Mouse (Mus musculus): ENCODE measurements around the gene Gatc. TPM values are rescaled to one million over a fixed set of nuclear protein-coding genes. Genes with fewer than 3 reads are reported as not detected.

Gene Gatc
- total and polyA plus RNA-seq, 3 experiments, result 6.2 to 34.0 (median 14.4) TPM

DNA sequence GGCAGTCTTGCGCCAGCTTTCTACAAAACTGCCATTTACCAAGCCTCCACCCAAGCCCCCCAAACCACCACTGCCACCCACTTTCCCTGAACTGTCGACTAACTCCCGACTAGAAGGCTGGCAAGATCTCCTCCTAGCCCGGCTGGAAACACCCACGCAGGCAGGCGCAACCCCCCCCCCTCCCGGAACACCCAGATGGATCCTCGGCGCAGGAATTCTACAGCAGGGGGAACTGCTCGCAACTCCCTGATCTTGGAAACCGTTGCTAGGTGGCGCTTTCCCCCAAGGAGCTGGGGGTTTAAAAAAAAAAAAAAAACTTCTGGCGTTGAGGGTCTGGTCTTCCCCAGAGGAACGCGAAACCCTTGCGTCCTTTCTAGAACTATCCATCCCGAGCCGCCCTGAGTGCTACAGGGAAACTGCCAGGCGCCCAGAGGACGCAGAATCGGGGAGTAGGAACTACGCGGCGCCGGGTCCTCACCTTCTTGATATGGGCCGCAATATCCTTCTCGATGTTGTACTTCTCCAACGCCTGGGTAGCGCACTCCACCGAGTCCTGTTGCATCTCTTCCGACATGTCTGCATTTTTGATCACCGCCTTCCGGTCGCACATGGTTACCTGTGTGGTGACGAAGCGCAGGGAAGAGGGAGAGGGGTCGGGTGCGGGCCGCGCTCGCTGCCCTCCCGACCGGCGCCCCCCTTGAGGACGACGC lies 40.8 kb downstream of the Gatc start:
- Histone ChIP-seq H3K36me3 (replicated peaks in 1 of 2; ENCODE audit: control insufficient read depth in 1 of 2, insufficient read depth in 1 of 2, low read length in 1 of 2) (peaks cover 22 to 43% of the 10 kb centered on the region in 2 experiments), H3K27ac (ENCODE audit: insufficient read depth, low read depth) (peak overlapping the region; percentile 62; the same call in 1 of the 2 replicates), H3K79me2 (replicated peaks; ENCODE audit: control insufficient read depth, extremely low read depth, insufficient read depth, poor library complexity, severe bottlenecking) (peaks cover 18% of the 10 kb centered on the region), H3K9ac (ENCODE audit: insufficient read depth, low read depth) (peak overlapping the region; percentile 41), H3K4me2 (ENCODE audit: insufficient read depth, low read depth, poor library complexity, severe bottlenecking) (peak overlapping the region; percentile 61; the same call in 1 of the 2 replicates), H3K4me1 (ENCODE audit: control insufficient read depth in 1 of 2, insufficient read depth in 2 of 2) (peaks cover 0 to 22% of the 10 kb centered on the region in 2 experiments; a peak in 3 of 4 replicates), H3K27me3 (replicated peaks) (no peaks in the 10 kb centered on the region), H3K4me3 (replicated peaks in 1 of 3; ENCODE audit: low read depth in 2 of 3, low read length in 2 of 3, poor library complexity in 1 of 3) (peak overlapping the region; percentile 67 to 86 (median 76)), H3K9me3 (replicated peaks; ENCODE audit: low read length) (peaks cover 3% of the 10 kb centered on the region)
- dilution Hi-C loops (cut with MboI; ENCODE audit: extremely low pct_ligation_motif_present, extremely low pct_unique_long_range_greater_than_20kb, low sequenced_read_pairs) (no loop called here), in situ Hi-C loops (cut with MboI; ENCODE audit: low pct_ligation_motif_present, low pct_unique_long_range_greater_than_20kb, low sequenced_read_pairs) (loop anchor here (5.0 kb wide), 1 partner anchor 42 kb away; the partner anchor contains the start of genes Gatc and Triap1)
- TF ChIP-seq JUN (IDR thresholded peaks at IDR 0.05; ENCODE audit: insufficient read depth, low read depth, low read length) (no peak), E2F4 (IDR thresholded peaks at IDR 0.05; ENCODE audit: insufficient replicate concordance, low read depth, low read length) (no peak), SIN3A (IDR thresholded peaks at IDR 0.05; ENCODE audit: low read length) (peak; percentile 77), ELF1 (IDR thresholded peaks at IDR 0.05; ENCODE audit: low read depth, low read length) (peak; percentile 17; the same call in 1 of the 2 replicates), MAX (IDR thresholded peaks at IDR 0.05; ENCODE audit: low read length) (0 out of 2 replicates have a peak, but pooled peaks have one; percentile 37), PAX5 (IDR thresholded peaks at IDR 0.05; ENCODE audit: low read length) (no peak), CTCF (conservative IDR thresholded peaks at IDR 0.05 in 1 of 2, IDR thresholded peaks at IDR 0.05 in 1 of 2; ENCODE audit: low read depth in 2 of 2, low read length in 2 of 2) (peak in 1 of 2 experiments; percentile 52; a peak in 2 of 4 replicates), MXI1 (IDR thresholded peaks at IDR 0.05; ENCODE audit: low read depth, low read length) (no peak), IRF4 (IDR thresholded peaks at IDR 0.05; ENCODE audit: low read depth, low read length) (0 out of 2 replicates have a peak, but pooled peaks have one; percentile 10), CHD1 (IDR thresholded peaks at IDR 0.05; ENCODE audit: low read depth, low read length) (0 out of 2 replicates have a peak, but pooled peaks have one; percentile 59), MYC (IDR thresholded peaks at IDR 0.05; ENCODE audit: low read depth, low read length) (0 out of 2 replicates have a peak, but pooled peaks have one; percentile 21), JUND (conservative IDR thresholded peaks at IDR 0.05; ENCODE audit: low read depth, low read length) (no peak), MEF2A (IDR thresholded peaks at IDR 0.05; ENCODE audit: borderline replicate concordance, low read depth, low read length) (0 out of 2 replicates have a peak, but pooled peaks have one; percentile 10), ZMIZ1 (IDR thresholded peaks at IDR 0.05; ENCODE audit: low read depth, low read length) (no peak), NRF1 (IDR thresholded peaks at IDR 0.05; ENCODE audit: low read depth, low read length) (no peak), RAD21 (IDR thresholded peaks at IDR 0.05; ENCODE audit: low read depth, low read length) (peak; percentile 34), USF1 (IDR thresholded peaks at IDR 0.05; ENCODE audit: low read depth, low read length) (no peak), GABPA (IDR thresholded peaks at IDR 0.05; ENCODE audit: insufficient replicate concordance, low read depth, low read length) (no peak), POLR2AphosphoS2 (IDR thresholded peaks at IDR 0.05; ENCODE audit: low read depth, low read length) (no peak; the same call in 1 of the 2 replicates), HCFC1 (IDR thresholded peaks at IDR 0.05; ENCODE audit: low read depth, low read length) (0 out of 2 replicates have a peak, but pooled peaks have one; percentile 11), EP300 (IDR thresholded peaks at IDR 0.05; ENCODE audit: low read length) (no peak), ZNF384 (IDR thresholded peaks at IDR 0.05; ENCODE audit: low read depth, low read length) (peak; percentile 96), UBTF (IDR thresholded peaks at IDR 0.05; ENCODE audit: low read depth, low read length) (peak; percentile 2; the same call in 1 of the 2 replicates), SMC3 (IDR thresholded peaks at IDR 0.05; ENCODE audit: low read depth, low read length) (peak; percentile 13; the same call in 1 of the 2 replicates), TBP (conservative IDR thresholded peaks at IDR 0.05; ENCODE audit: low read depth, low read length) (no peak), ZKSCAN1 (IDR thresholded peaks at IDR 0.05; ENCODE audit: borderline replicate concordance, low read depth, low read length) (no peak), ETS1 (conservative IDR thresholded peaks at IDR 0.05; ENCODE audit: low read depth, low read length) (no peak), MAZ (IDR thresholded peaks at IDR 0.05; ENCODE audit: low read depth, low read length) (peak; percentile 58; the same call in 1 of the 2 replicates), BHLHE40 (IDR thresholded peaks at IDR 0.05; ENCODE audit: low read depth, low read length) (no peak), KAT2A (IDR thresholded peaks at IDR 0.05; ENCODE audit: insufficient replicate concordance, low read length) (no peak), RCOR1 (conservative IDR thresholded peaks at IDR 0.05; ENCODE audit: low read depth, low read length) (0 out of 2 replicates have a peak, but pooled peaks have one; percentile 30), NELFE (IDR thresholded peaks at IDR 0.05; ENCODE audit: low read depth, low read length) (no peak), MAFK (IDR thresholded peaks at IDR 0.05; ENCODE audit: insufficient replicate concordance, low read length) (no peak), TCF12 (IDR thresholded peaks at IDR 0.05; ENCODE audit: low read depth, low read length) (no peak), ZC3H11A (IDR thresholded peaks at IDR 0.05; ENCODE audit: low read depth, low read length) (no peak), CHD2 (IDR thresholded peaks at IDR 0.05; ENCODE audit: low read length) (no peak), POLR2A (IDR thresholded peaks at IDR 0.05; ENCODE audit: low read depth, low read length) (no peak), USF2 (conservative IDR thresholded peaks at IDR 0.05; ENCODE audit: low read depth, low read length) (no peak)
- peak; percentile 42 for DNase-seq (ENCODE audit: extremely low read depth)

Data from CH12.LX (cell line).